Mouse (Mus musculus) stomach, embryonic 15.5 days (tissue): ENCODE data around the gene Coq4. TPM values are rescaled to one million over a fixed set of nuclear protein-coding genes. Genes with fewer than 3 reads are reported as not detected.

Source experiments
- ATAC-seq: fragments of 200-750 bp; cut with Nextera tagmentation; 2 replicates; pipeline ENCODE4 v1.8.0; 2017; ENCODE audit warnings: low read depth, moderate number of reproducible peaks, moderate TSS enrichment; ENCODE audit not compliant: insufficient read depth, low FRiP score
- H3K27ac ChIP-seq: fragments of 300-500 bp; sonication (generic); 2 replicates; pipeline ENCODE4 v1.5.1; 2015; ENCODE audit warnings: mild to moderate bottlenecking, inconsistent platforms
- H3K27me3 ChIP-seq: fragments of 300-500 bp; sonication (generic); replicated peaks from 2 replicates; pipeline ENCODE4 v1.6.1; 2015; ENCODE audit warnings: inconsistent platforms
- H3K36me3 ChIP-seq: fragments of 300-500 bp; sonication (generic); 2 replicates; pipeline ENCODE4 v1.6.1; 2015; ENCODE audit warnings: inconsistent platforms
- H3K4me1 ChIP-seq: fragments of 300-500 bp; sonication (generic); 2 replicates; pipeline ENCODE4 v1.6.1; 2015; ENCODE audit warnings: inconsistent platforms
- H3K4me2 ChIP-seq: fragments of 300-500 bp; sonication (generic); 2 replicates; pipeline ENCODE4 v1.6.1; 2015; ENCODE audit warnings: mild to moderate bottlenecking, inconsistent platforms
- H3K4me3 ChIP-seq: fragments of 300-500 bp; sonication (generic); replicated peaks from 2 replicates; pipeline ENCODE4 v1.5.1; 2015; ENCODE audit warnings: inconsistent platforms
- H3K9ac ChIP-seq: fragments of 300-500 bp; sonication (generic); 2 replicates; pipeline ENCODE4 v1.6.1; 2015; ENCODE audit warnings: inconsistent platforms
- H3K9me3 ChIP-seq: fragments of 300-500 bp; sonication (generic); 2 replicates; pipeline ENCODE4 v1.6.1; 2016; ENCODE audit warnings: inconsistent platforms
- WGBS: fragments of 180-500 bp; shearing (Covaris S2); methylation state at CpG from one replicate; pipeline ENCODE4 v1.1.7; 2015; 5-methylcytosine and 5-hydroxymethylcytosine counted together
- polyA plus RNA-seq: library from polyadenylated mRNA; unstranded; fragments of >200 nt; fragmentation: Nextera tagmentation; extraction: Ambion mirVana; gene quantifications from 2 replicates; pipeline ENCODE4 v1.2.1, GENCODE M21; 2015

The Coq4 gene
- polyA plus RNA-seq, 1 experiment from 2014 or later = 35.7 TPM

DNA sequence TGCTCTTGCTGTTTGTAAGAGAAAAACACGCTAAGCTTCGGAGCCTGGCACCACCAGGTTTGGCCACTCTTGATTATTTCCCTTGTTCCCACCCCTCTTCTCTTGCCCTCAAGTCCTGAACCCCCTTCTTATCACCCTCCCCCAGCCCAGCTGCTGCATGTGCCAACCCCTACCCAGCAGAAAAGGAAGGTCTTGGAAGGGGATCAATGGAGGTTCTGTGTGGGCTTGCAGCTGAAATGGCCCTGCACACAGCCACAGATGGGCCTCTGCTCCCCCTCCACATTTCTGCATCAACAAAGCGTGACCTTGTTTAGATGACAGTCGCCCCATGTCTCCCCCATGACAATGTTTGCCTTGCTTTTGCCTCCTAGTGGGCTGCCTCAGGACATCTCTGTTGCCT is 43.8 kb downstream of the Coq4 start:
- no peak overlapping the region for H3K27ac ChIP-seq
- no peak for ATAC-seq
- H3K4me3 ChIP-seq = no peak overlapping the region
- no peak overlapping the region for H3K9ac ChIP-seq
- H3K9me3 ChIP-seq = no peaks in the 10 kb centered on the region
- H3K36me3 ChIP-seq = peaks cover 24% of the 10 kb centered on the region; the same call in 1 of the 2 replicates
- no peak overlapping the region for H3K4me2 ChIP-seq
- peaks cover 12% of the 10 kb centered on the region for H3K4me1 ChIP-seq
- 80% methylated on average over 4 of the region's 4 CpGs for WGBS
- H3K27me3 ChIP-seq = no peaks in the 10 kb centered on the region

DNA sequence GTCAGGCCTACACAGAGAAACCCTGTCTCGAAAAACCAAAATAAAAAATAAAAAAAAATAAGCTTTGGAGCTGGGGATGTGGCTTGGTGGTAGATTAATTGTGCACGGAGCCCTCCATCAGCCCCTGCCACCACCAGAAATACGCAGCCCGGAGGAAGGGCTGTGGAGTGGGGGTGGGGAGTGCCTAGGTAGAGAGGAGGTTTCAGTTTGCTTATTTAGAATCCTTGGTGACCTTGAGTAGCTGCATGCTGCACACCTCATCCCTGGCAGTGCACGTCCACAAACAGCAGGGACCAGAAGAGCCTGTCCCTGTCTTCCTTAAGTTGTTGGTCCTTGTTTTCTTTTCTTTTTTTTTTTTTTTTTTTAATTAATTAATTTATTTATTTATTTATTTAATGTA is 46.5 kb downstream of the Coq4 start:
- Histone ChIP-seq H3K4me1 (peaks cover under 1% of the 10 kb centered on the region; the same call in 1 of the 2 replicates), H3K9me3 (no peaks in the 10 kb centered on the region), H3K27ac (no peak overlapping the region), H3K27me3 (no peaks in the 10 kb centered on the region), H3K36me3 (peaks cover 23% of the 10 kb centered on the region; the same call in 1 of the 2 replicates), H3K4me3 (no peak overlapping the region), H3K4me2 (no peak overlapping the region), H3K9ac (no peak overlapping the region)
- no peak for ATAC-seq
- 90% methylated on average over 5 of the region's 5 CpGs for WGBS

DNA sequence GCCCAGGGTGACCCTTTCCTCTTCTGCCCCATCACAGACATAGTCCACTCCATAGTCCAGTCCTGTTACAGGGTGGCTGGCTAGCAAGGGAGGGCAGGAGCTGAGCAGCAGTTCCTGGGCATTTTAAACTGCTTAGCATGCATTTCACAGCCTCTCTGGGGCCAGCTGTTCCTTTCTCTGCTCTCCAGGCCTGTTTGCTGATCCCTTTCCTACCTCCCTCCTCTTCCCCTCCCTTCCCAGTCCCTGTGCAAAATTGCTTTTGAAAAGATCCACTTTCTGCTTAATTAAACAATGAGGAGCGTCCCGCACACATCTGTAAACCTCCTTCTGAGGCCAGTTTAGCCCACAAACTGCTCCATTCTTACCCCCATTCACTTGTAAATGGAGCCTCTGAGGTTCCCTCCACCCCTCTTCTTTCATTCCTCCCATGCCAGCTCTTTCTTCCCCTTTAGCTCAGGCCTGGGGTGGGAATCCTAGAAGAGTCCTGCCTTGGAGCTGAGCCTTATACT is 48.2 kb downstream of the Coq4 start:
- 69% methylated on average over 2 of the region's 2 CpGs for WGBS
- H3K4me3 ChIP-seq = no peak overlapping the region
- no peak overlapping the region for H3K4me2 ChIP-seq
- no peak overlapping the region for H3K27ac ChIP-seq
- H3K36me3 ChIP-seq = peaks cover 21% of the 10 kb centered on the region; the same call in 1 of the 2 replicates
- no peak for ATAC-seq
- H3K9ac ChIP-seq = no peak overlapping the region
- no peaks in the 10 kb centered on the region for H3K4me1 ChIP-seq
- H3K9me3 ChIP-seq = no peaks in the 10 kb centered on the region
- no peaks in the 10 kb centered on the region for H3K27me3 ChIP-seq

DNA sequence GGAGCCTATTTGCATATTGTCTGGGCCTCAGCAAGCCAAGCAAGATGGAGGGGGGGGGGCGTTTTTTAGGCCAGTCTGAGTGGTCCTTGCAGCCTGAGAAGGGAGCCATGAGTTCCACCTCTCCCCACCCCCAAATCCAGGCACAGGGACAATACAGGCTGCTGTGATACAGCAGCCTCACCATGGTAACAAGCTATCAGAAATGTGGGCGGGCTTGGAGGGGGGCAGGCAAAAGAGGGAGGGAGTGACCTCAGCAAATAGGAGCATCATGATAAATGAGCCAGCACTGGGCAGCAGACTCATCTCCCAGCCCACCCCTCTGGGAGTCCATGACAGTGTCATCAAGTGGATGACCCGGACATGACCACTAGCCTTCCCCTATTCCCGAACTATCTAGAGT is 52.2 kb downstream of the Coq4 start:
- Histone ChIP-seq H3K9me3 (no peaks in the 10 kb centered on the region), H3K27me3 (peaks cover 15% of the 10 kb centered on the region), H3K27ac (no peak overlapping the region), H3K4me1 (no peaks in the 10 kb centered on the region), H3K36me3 (peaks cover 40% of the 10 kb centered on the region; the same call in 1 of the 2 replicates), H3K9ac (no peak overlapping the region), H3K4me2 (no peak overlapping the region), H3K4me3 (no peak overlapping the region)
- WGBS = 46% methylated on average over 4 of the region's 4 CpGs
- ATAC-seq = no peak

DNA sequence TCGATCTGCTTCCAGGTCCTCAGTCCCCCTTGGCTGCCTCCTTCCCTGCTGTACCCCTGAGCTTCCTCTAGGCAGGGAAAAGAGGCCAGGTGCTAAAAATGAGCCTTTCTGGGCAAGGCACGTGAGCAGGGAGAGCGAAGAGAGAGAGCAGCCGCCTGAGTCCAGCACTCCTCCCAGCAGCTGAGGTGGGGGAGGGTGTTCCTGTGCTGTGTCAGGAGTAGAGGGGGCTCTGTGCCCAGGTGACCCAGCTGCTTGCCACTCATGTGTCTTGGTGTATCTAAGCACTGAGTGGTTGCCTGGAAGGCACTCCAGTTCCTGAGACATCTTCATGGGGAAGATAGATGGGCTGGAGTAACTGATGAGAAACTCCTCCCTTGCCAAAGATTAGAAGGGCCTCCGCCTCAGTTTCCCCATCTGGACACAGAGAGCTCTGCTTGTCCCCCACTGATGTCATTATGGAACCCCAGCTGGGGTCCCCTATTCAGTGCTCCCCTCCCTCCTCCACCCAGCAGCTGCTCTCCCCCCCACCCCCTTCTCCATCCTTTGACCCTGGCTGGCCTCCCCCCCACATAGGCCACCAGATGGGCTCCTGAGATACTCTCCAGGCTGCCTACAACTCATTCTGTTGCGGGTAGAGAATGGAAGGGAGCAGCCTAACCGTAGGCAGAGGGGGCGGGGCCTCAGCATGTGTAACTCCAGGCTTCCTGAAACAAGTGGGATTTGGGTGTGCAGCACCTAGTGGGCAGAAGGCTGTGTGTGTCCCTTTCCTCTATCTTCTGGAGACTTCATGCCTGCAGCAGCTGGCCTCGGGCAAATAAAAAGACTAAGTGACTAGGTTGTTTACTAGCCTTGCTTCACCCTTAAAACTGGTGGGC is 56.2 kb downstream of the Coq4 start:
- Histone ChIP-seq H3K4me1 (peaks cover 6% of the 10 kb centered on the region; the same call in 1 of the 2 replicates), H3K9ac (no peak overlapping the region), H3K36me3 (peaks cover 25% of the 10 kb centered on the region; the same call in 1 of the 2 replicates), H3K9me3 (no peaks in the 10 kb centered on the region), H3K4me3 (no peak overlapping the region), H3K4me2 (no peak overlapping the region), H3K27ac (no peak overlapping the region), H3K27me3 (peaks cover 48% of the 10 kb centered on the region)
- no peak for ATAC-seq
- whole genome bisulfite sequencing = 71% methylated on average over 9 of the region's 9 CpGs

DNA sequence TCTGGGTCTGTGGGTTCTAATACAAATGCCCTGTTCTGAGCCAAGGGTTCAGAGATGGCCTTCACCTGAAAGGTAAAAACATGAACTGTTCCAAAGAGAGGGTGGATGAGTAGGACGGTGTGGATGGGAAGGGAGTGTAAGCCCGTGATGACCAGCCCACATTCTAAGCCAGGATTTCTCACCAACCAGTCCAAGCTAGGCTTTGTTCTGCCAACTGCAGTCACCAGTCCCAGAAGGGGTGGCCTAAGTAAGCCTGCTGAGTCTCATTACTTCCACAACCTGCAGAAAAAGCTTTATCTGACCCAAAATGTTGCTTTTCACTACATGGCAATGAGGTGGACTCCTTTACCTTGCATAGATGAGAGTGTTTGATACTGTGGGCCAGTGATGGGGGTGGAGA is 56.8 kb downstream of the Coq4 start:
- H3K27me3 ChIP-seq = peaks cover 48% of the 10 kb centered on the region
- no peaks in the 10 kb centered on the region for H3K9me3 ChIP-seq
- no peak for ATAC-seq
- H3K4me2 ChIP-seq = no peak overlapping the region
- H3K27ac ChIP-seq = no peak overlapping the region
- H3K4me1 ChIP-seq = peaks cover 6% of the 10 kb centered on the region; the same call in 1 of the 2 replicates
- peaks cover 25% of the 10 kb centered on the region; the same call in 1 of the 2 replicates for H3K36me3 ChIP-seq
- no peak overlapping the region for H3K4me3 ChIP-seq
- no peak overlapping the region for H3K9ac ChIP-seq
- 81% methylated on average over 2 of the region's 2 CpGs for WGBS

DNA sequence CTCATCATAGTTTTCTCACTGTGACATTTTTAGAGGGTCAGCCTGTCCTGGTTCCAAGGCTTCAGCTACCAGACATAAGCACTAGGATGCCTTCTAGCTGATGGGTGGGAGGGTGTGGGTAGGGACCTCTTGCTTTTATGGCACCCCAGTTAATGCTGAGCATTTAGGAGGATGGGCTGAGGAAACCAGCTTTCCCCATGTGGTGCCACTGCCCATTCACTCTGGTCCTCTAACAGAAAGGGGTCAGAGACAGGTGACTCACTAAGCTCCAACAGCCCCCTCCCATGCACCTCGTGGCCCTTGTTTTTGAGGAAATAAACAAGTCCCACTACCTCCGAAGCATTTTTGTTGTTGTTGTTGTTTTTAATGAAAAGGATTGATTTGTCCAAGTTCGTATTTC is 57.4 kb downstream of the Coq4 start:
- ATAC-seq = no peak
- Histone ChIP-seq H3K4me2 (no peak overlapping the region), H3K4me1 (peaks cover 6% of the 10 kb centered on the region; the same call in 1 of the 2 replicates), H3K27ac (no peak overlapping the region), H3K36me3 (peaks cover 25% of the 10 kb centered on the region; the same call in 1 of the 2 replicates), H3K9me3 (no peaks in the 10 kb centered on the region), H3K4me3 (no peak overlapping the region), H3K27me3 (peaks cover 48% of the 10 kb centered on the region), H3K9ac (no peak overlapping the region)
- 35% methylated on average over 3 of the region's 3 CpGs for WGBS

DNA sequence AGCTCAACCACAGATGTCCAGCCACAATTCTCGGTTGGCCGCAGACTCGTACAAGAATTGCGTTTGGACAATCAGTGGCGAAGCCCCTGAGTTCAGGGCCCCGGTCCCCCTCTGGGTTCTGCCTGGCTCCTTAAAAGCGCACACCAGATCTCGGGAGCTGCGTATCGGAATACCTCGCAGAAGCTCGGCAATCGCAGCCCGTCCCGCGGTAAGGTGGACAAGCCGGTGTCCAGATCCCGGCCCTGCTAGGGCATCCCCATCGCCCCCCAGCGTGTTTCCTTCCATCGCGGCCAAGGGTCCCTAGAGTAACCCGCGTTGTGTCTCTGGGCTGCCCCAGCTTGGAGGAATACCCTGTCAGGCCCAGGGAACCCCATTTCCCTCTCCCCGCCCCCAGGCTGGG is 58.3 kb downstream of the Coq4 start:
- Histone ChIP-seq H3K9me3 (no peaks in the 10 kb centered on the region), H3K36me3 (peaks cover 25% of the 10 kb centered on the region; the same call in 1 of the 2 replicates), H3K9ac (no peak overlapping the region), H3K27ac (no peak overlapping the region), H3K4me1 (peaks cover 6% of the 10 kb centered on the region; the same call in 1 of the 2 replicates), H3K4me3 (peak overlapping the region; percentile 17; the same call in 1 of the 2 replicates), H3K27me3 (peaks cover 48% of the 10 kb centered on the region), H3K4me2 (peak overlapping the region; percentile 41)
- no peak for ATAC-seq
- WGBS = 26% methylated on average over 25 of the region's 25 CpGs

DNA sequence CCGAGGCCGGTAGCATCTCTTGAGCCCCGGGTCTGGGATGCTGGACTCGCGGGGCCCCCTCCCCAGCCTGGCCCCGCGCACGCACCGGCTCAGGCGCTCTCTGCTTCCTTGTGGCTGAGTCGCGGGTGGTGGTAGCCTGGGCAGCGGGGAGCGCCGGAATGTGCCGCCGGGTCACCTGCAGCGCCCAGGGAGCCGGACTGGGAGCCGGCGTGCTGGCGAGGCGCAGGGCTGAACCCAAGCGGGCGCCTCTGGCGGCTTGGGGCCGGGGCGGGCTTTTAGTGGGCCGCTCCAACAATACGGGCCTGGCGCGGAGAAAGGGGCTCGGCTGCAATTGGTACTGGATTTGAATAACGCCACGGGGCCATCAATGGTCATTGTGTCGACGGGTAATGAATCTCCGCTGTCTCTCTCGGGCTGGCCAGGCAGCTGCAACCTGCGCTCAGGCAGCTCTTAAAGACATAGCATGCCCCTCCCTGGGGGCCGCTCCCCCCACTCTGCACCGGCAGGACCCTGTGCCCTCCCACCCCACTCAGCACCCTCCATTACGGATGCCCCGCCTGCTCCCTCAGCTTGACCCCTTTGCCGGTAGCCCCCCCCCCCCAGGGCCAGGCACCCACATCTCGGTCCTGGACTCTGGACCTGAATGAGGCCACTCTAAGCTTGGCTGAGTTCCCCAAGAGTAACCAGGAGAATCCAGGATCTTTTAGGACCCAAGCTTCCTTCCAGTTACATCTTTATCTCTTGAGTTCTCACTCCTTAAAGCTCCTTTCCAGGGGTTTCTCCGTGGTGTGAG is 59.0 kb downstream of the Coq4 start:
- H3K27me3 ChIP-seq = peaks cover 48% of the 10 kb centered on the region
- H3K9ac ChIP-seq = no peak overlapping the region
- H3K4me1 ChIP-seq = peaks cover 6% of the 10 kb centered on the region; the same call in 1 of the 2 replicates
- no peak for ATAC-seq
- no peak overlapping the region for H3K27ac ChIP-seq
- 10% methylated on average over 47 of the region's 47 CpGs for WGBS
- peak overlapping the region; percentile 17 for H3K4me3 ChIP-seq
- H3K4me2 ChIP-seq = peak overlapping the region; percentile 41
- H3K9me3 ChIP-seq = no peaks in the 10 kb centered on the region
- H3K36me3 ChIP-seq = peaks cover 20% of the 10 kb centered on the region; the same call in 1 of the 2 replicates

DNA sequence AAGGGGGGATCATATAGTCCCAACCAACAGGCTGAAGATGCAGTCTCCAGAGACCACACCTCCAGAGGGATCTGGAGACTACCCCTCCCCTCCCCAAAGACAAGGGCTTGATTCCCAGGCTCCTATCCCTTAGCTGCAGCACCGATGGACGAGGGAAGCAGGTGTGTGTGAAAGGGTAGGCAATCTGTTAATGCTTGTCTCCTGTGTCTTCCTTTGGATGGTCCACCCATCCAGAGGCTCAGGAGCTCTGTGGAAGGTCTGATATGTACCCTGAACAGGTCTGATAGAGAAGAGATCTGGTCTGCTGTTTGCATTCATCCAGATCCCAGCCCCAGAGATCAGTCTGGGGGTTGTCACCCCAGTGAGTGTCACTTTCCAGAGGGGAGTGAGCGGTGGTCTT is 59.6 kb downstream of the Coq4 start:
- no peak for ATAC-seq
- Histone ChIP-seq H3K27ac (no peak overlapping the region), H3K9me3 (no peaks in the 10 kb centered on the region), H3K4me2 (no peak overlapping the region), H3K4me3 (no peak overlapping the region), H3K9ac (no peak overlapping the region), H3K27me3 (peaks cover 48% of the 10 kb centered on the region), H3K4me1 (peaks cover 6% of the 10 kb centered on the region; the same call in 1 of the 2 replicates), H3K36me3 (peaks cover 15% of the 10 kb centered on the region; the same call in 1 of the 2 replicates)
- WGBS = 53% methylated on average over 3 of the region's 3 CpGs
